Mouse (Mus musculus) forebrain, embryonic 16.5 days (tissue): ENCODE measurements around the gene Ino80b. TPM values are rescaled to one million over a fixed set of nuclear protein-coding genes. Genes with fewer than 3 reads are reported as not detected.
A peak's percentile ranks its signal among the peaks of the same experiment; 100 is the strongest.

Experiments
- ATAC-seq: fragments of 200-750 bp; cut with Nextera tagmentation; 2 replicates; pipeline ENCODE4 v1.8.0; 2017; ENCODE audit warnings: mild to moderate bottlenecking, moderate library complexity
- H3K27ac ChIP-seq: fragments of 300-500 bp; sonication (generic); 2 replicates; pipeline ENCODE4 v1.5.1; 2014; ENCODE audit warnings: low read length, control low read depth
- H3K27me3 ChIP-seq: fragments of 300-500 bp; sonication (generic); replicated peaks from 2 replicates; pipeline ENCODE4 v1.6.1; 2014; ENCODE audit warnings: low read length; ENCODE audit not compliant: control insufficient read depth, insufficient read depth
- H3K36me3 ChIP-seq: fragments of 300-500 bp; sonication (generic); 2 replicates; pipeline ENCODE4 v1.6.1; 2014; ENCODE audit not compliant: control insufficient read depth, insufficient read depth
- H3K4me1 ChIP-seq: fragments of 300-500 bp; sonication (generic); replicated peaks from 2 replicates; pipeline ENCODE4 v1.6.1; 2014; ENCODE audit warnings: low read length; ENCODE audit not compliant: control insufficient read depth, insufficient read depth
- H3K4me2 ChIP-seq: fragments of 300-500 bp; sonication (generic); 2 replicates; pipeline ENCODE4 v1.6.1; 2014; ENCODE audit warnings: mild to moderate bottlenecking, low read length, control low read depth
- H3K4me3 ChIP-seq: fragments of 300-500 bp; sonication (generic); replicated peaks from 2 replicates; pipeline ENCODE4 v1.5.1; 2014; ENCODE audit warnings: mild to moderate bottlenecking, low read length, control low read depth
- H3K9ac ChIP-seq: fragments of 300-500 bp; sonication (generic); replicated peaks from 2 replicates; pipeline ENCODE4 v1.6.1; 2014; ENCODE audit warnings: low read depth, low read length, control low read depth
- H3K9me3 ChIP-seq: fragments of 300-500 bp; sonication (generic); 2 replicates; pipeline ENCODE4 v1.6.1; 2016; ENCODE audit warnings: low read length; ENCODE audit not compliant: control insufficient read depth
- WGBS: fragments of 180-500 bp; shearing (Covaris S2); extraction: QIAGEN DNeasy Blood & Tissue Kit; methylation state at CpG from one replicate; pipeline ENCODE4 v1.1.7; 2014; 5-methylcytosine and 5-hydroxymethylcytosine counted together
- polyA plus RNA-seq: library from polyadenylated mRNA; unstranded; fragments of >200 nt; fragmentation: Nextera tagmentation; extraction: Ambion mirVana; gene quantifications from 2 replicates; pipeline ENCODE4 v1.2.1, GENCODE M21; 2015

Gene Ino80b
- polyA plus RNA-seq, 1 experiment from 2014 or later: 14.4 TPM

GRCm38 (mm10) chr6:83103130-83103650 is 22.0 kb downstream of the Ino80b start:
- H3K9ac ChIP-seq: peak overlapping the region; percentile 85
- H3K36me3 ChIP-seq: no peaks in the 10 kb centered on the region
- peaks cover 23% of the 10 kb centered on the region for H3K4me1 ChIP-seq
- peak overlapping the region; percentile 75 for H3K4me3 ChIP-seq
- no peak for ATAC-seq
- no peaks in the 10 kb centered on the region for H3K9me3 ChIP-seq
- H3K27me3 ChIP-seq: peaks cover 7% of the 10 kb centered on the region; the same call in 1 of the 2 replicates
- 40% methylated on average over 11 of the region's 11 CpGs for WGBS
- H3K4me2 ChIP-seq: peak overlapping the region; percentile 98
- H3K27ac ChIP-seq: no peak overlapping the region

DNA sequence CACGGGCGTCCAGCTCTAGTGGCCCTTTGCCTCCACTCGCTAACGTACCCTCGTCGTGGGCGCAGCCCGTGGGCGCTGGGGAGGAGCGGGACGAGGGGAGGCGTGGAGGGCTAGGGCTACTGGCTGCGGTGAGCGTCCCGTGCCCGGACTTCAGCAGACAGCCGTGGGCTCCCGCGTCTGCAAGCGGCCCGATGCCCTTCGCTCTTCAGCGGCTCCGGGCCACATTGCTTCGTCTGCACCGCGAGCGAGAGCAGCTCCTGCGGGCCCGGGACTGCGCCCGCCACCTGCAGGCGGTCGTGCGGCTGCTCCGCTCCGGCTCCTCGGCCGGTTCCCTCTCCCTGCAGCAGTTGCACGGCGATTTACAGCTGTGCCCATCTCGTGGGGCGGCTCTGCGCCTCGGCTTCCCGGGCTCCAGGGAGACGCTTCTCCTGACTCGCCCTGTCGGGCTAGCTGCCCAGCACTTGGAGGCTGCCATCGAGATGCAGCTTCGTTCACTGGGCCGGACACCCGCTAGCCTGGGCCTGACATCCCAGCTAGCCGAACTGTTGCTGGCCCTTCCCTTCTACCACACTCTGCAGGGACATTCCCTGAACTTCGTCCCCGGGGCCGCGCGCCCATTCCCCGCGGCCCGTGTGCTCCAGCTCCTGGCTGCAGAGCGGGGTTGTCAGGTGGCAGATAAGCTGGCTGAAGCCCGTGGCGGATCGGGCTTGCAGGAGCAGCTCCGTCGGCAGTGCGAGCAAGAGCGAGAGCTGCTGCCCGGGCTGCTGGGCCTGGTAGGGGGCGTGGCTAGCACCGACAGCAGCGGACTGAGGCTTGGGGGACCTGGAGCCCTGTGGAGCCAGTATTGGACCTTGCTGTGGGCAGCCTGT is 23.3 kb downstream of the Ino80b start:
- WGBS: under 1% methylated on average over 74 of the region's 74 CpGs
- H3K36me3 ChIP-seq: no peaks in the 10 kb centered on the region
- peaks cover 16% of the 10 kb centered on the region for H3K4me1 ChIP-seq
- peak overlapping the region; percentile 98 for H3K4me2 ChIP-seq
- peak overlapping the region; percentile 75 for H3K4me3 ChIP-seq
- H3K27me3 ChIP-seq: peaks cover 7% of the 10 kb centered on the region; the same call in 1 of the 2 replicates
- H3K9me3 ChIP-seq: no peaks in the 10 kb centered on the region
- H3K9ac ChIP-seq: peak overlapping the region; percentile 85
- ATAC-seq: peak; percentile 73
- H3K27ac ChIP-seq: peak overlapping the region; percentile 80

DNA sequence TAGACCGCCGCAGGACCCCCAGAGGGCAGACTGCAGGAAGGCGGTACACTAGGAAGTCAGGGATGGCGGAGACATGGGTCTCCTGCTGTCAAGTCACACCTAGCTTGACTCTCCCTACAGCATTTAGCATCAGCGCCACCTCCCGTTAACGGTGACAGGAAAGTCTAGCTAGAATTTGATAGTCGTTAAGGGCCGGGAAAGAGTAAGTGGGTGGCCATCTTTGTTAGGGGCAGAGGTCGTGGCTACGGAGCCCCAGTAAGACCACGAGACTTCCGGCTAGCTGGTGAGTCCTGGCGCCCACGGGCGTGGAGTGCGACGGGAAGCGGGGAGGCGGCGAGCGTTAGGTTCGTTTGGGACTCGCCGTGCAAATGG is 23.9 kb downstream of the Ino80b start, which contains the start of the genes Ccdc142 and Gm42688:
Gene Ccdc142, plus strand, starts transcription at position 286 of the 372 bp plus-strand sequence.
Gene Gm42688, plus strand, starts transcription at position 302 of the 372 bp plus-strand sequence.
- Histone ChIP-seq H3K27me3 (peaks cover 7% of the 10 kb centered on the region), H3K9ac (peak within 1 kb of the TSS; percentile 85), H3K36me3 (no peaks in the 10 kb centered on the region), H3K27ac (peak within 1 kb of the TSS; percentile 80), H3K9me3 (no peaks in the 10 kb centered on the region), H3K4me2 (peak within 1 kb of the TSS; percentile 98), H3K4me3 (peak within 1 kb of the TSS; percentile 75), H3K4me1 (peaks cover 16% of the 10 kb centered on the region)
- WGBS: 1% methylated on average over 25 of the region's 25 CpGs
- ATAC-seq: peak; percentile 77

GRCm38 (mm10) chr6:83098411-83098810 is 26.8 kb downstream of the Ino80b start:
- H3K9ac ChIP-seq: no peak overlapping the region
- H3K27me3 ChIP-seq: peaks cover 7% of the 10 kb centered on the region
- H3K27ac ChIP-seq: no peak overlapping the region
- H3K4me1 ChIP-seq: peaks cover 15% of the 10 kb centered on the region
- no peak overlapping the region for H3K4me3 ChIP-seq
- H3K4me2 ChIP-seq: no peak overlapping the region
- 70% methylated on average over 2 of the region's 2 CpGs for WGBS
- no peaks in the 10 kb centered on the region for H3K36me3 ChIP-seq
- no peak for ATAC-seq
- H3K9me3 ChIP-seq: no peaks in the 10 kb centered on the region

GRCm38 (mm10) chr6:83095968-83096367 is 29.3 kb downstream of the Ino80b start:
- WGBS: 49% methylated on average over 6 of the region's 6 CpGs
- Histone ChIP-seq H3K4me3 (no peak overlapping the region), H3K9ac (no peak overlapping the region), H3K4me1 (no peaks in the 10 kb centered on the region), H3K27me3 (peaks cover 9% of the 10 kb centered on the region), H3K9me3 (no peaks in the 10 kb centered on the region), H3K36me3 (no peaks in the 10 kb centered on the region), H3K4me2 (no peak overlapping the region), H3K27ac (no peak overlapping the region)
- ATAC-seq: no peak

DNA sequence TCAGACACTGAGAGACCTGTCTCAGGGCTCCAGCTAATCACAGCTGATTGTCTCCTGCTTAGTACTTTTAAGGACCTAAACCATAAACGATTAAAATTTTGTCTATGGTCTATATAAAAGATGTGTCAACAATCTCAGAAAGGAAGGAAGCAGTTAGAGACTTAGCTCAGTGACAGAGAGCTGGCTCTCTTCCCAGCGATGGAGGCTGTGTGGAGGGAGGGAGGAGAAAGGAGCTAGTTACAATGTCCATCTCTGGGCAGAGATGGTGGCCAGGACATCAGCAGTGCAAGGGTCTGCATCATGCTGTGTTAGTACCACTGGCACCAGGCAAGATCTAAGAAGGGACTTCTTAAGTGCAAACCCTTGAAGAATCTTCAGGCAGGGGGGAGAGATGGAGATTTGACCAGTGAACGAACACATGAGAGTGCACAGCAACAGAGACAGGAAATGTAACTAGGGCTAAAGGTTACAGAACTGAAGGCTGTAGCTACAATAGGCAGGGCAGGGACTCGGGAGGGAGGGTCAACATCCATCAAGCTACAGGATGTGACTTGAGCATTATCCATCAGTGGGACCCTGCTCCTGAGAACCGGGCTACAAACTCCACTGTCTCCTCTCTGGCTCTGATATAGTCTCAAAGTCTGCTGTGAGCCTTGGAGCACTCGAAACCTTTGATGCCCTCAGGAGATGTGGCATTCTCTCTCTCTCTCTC is 32.7 kb downstream of the Ino80b start:
- Histone ChIP-seq H3K9ac (no peak overlapping the region), H3K36me3 (no peaks in the 10 kb centered on the region), H3K27me3 (peaks cover 26% of the 10 kb centered on the region), H3K4me3 (no peak overlapping the region), H3K4me2 (no peak overlapping the region), H3K9me3 (no peaks in the 10 kb centered on the region), H3K4me1 (no peaks in the 10 kb centered on the region; the same call in 1 of the 2 replicates), H3K27ac (no peak overlapping the region)
- 41% methylated on average over 6 of the region's 6 CpGs for WGBS
- no peak for ATAC-seq

- 2% methylated on average over 9 of the region's 9 CpGs for WGBS
- Histone ChIP-seq H3K4me2 (no peak overlapping the region), H3K27ac (no peak overlapping the region), H3K4me1 (no peaks in the 10 kb centered on the region; the same call in 1 of the 2 replicates), H3K36me3 (no peaks in the 10 kb centered on the region), H3K4me3 (no peak overlapping the region), H3K27me3 (peaks cover 59% of the 10 kb centered on the region), H3K9me3 (no peaks in the 10 kb centered on the region), H3K9ac (no peak overlapping the region)
- ATAC-seq: no peak
These were observed 37.3 kb downstream of the Ino80b start for GRCm38 (mm10) chr6:83087926-83088260.

DNA sequence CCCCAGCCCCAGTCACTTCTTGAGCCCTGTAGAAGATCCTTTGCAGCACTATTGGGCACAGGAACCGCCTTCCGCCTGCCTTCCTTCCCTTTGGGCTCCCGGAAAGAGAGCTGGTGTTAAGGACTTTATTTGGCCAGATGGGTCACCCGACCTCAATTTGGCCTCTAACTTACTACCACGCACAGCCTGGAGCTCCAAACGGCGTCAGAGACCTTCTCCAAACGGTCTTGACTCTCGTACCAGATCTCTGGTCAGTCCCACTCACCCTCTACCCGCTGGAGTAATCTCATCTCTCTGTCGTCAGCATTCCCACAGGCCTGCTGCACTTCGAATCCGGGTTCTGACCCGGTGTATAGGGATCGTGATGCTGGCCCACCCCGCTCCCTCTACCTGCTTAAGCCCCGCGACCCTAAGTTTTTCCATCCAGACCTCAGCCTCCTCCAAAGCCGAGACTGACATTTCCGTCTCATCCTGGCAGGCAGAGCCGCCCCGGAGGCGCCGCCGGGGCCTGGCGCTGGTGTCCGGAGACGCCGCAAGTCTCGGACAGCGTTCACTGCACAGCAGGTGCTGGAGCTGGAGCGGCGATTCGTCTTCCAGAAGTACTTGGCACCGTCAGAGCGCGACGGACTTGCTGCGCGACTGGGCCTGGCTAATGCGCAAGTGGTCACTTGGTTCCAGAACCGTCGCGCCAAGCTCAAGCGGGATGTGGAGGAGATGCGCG is 37.9 kb downstream of the Ino80b start:
- Histone ChIP-seq H3K27me3 (peaks cover 64% of the 10 kb centered on the region), H3K27ac (no peak overlapping the region), H3K36me3 (no peaks in the 10 kb centered on the region; the same call in 1 of the 2 replicates), H3K9me3 (no peaks in the 10 kb centered on the region), H3K4me1 (no peaks in the 10 kb centered on the region; the same call in 1 of the 2 replicates), H3K4me2 (no peak overlapping the region), H3K4me3 (no peak overlapping the region), H3K9ac (no peak overlapping the region)
- WGBS: under 1% methylated on average over 47 of the region's 47 CpGs
- ATAC-seq: no peak
